Mouse (Mus musculus) erythroid progenitor cell, adult 5-6 weeks (primary cell): Measurements from ENCODE around the gene Pon3. TPM values are rescaled to one million over a fixed set of nuclear protein-coding genes. Genes with fewer than 3 reads are reported as not detected.
A peak's percentile ranks its signal among the peaks of the same experiment; 100 is the strongest.

Experiments used
- ATAC-seq: replicated peaks from 2 replicates; pipeline ENCODE4 v1.8.0; 2016; ENCODE audit warnings: moderate number of reproducible peaks, mild to moderate bottlenecking, moderate TSS enrichment, inconsistent platforms; ENCODE audit not compliant: poor library complexity, low FRiP score, severe bottlenecking
- total RNA-seq, 2 experiments: library from RNA; stranded (forward) in 1 of 2; stranded (reverse) in 1 of 2; fragments of 150-400 nt in 1 of 2; fragments of 186-747, 209-891 nt in 1 of 2; gene quantifications; 2 replicates each; pipeline versions ENCODE4 v1.2.3 to v1.2.4; 2015 to 2017; ENCODE audit warnings: low replicate concordance in 2 of 2

The Pon3 gene
- 16.3 and 28.8 TPM in 2 replicates for total RNA-seq (2015; ENCODE audit: low replicate concordance)
- total RNA-seq (2017; ENCODE audit: low replicate concordance), result 3.5 and 11.7 TPM in 2 replicates

DNA sequence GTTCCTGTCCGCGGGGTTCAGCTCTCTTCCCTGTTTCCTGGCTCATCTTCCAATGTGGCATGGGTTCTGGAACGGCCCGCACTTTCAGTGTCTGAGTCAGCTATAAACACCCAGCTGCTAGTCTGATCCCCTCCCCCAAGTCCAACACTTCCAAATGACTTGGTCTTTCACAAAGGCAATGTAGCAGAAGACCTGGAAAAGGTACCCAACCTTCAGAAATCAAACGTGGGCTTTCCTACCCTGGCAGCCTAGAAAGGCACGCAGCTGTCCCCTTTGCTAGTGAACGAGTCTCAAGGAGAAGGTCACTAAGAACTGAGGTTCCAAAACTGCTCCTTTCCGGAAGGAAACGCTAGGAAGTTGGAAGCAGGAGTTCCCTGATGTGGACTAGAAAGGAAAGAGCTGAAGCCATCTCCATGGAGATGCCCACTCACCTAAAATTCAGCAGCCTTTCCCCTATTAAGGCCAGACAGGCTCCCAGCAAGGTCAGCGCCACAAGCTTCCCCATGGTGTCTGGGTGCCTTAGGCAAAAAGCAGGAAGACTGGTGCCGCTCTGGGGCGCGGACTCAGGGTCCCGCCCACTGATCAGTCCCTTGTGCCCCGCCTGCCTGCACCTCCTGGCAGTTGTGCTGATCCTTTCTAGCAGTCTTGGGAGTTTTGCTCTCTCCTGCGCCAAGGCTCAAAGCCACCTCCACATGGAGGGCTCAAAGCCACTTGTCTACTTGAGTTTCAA, at the start of gene Pon3:
Gene Pon3 (minus strand): TSS at position 565 of the 730 bp plus-strand sequence.
- peak; percentile 99 for ATAC-seq

GRCm38 (mm10) chr6:5304956-5305355, 48.9 kb upstream of the Pon3 start:
- no peak for ATAC-seq

DNA sequence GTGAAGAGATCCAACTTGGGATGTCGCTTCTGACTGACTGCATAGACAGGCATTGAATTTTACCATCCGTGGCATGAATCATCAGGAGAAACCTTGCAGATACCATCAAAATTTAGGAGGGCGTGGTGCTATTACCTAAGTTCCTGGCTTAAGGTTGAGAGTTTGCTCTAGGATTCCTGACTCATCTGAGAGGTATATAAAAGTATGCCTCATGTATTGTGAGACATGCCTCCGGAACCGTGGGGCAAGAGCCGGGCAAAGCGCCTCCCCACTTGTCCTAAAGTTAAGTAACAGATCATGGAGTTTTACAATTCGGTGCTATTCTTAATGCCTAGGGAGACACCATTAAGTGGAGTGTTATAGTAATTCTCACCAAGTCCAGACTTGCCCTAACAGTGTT, 44.5 kb upstream of the Pon3 start:
- ATAC-seq, result no peak

DNA sequence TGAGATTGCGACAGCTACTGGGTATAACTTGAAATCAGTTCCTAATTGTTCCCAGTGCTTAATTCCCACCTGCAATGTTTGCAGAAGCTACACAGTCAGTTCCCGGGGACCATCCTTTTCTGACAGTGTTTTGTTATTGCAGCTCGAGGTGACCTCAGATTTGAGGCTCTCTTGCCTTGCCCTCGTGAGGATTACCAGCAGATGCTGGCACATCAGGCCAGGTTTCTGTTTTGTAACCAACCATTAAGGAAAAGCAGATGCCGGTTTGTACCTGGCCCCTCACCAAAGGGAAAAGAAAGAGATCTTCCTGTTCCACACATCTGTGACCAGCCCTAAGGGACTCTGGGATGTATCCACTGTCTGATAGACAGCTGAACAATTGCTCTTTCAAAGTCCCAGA, 43.5 kb upstream of the Pon3 start:
- no peak for ATAC-seq

DNA sequence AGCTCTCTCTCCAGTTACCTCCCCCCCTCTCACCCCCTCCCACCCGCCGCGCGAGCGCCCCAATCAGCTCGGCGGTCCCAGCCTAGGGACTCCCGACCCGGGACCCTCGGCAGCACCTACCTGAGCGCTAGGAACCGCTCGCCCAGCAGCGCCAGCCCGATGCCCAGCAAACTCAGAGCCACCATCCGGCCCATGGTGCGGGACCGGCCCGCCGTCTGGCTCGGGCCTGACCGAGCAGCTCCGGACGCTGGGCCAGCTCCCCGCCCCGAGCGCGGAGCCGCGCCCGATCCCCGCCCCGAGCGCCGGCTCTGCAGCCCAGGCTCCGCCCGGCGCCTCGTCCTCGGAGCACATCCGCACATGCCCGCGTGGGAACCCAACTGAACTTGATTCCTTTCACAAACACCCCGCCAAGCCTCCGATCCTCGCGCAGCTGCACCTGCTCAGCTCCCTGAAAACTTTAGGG, 42.0 kb upstream of the Pon3 start, which contains the start of gene Pon2:
Gene Pon2 (minus strand): TSS at position 364 of the 463 bp plus-strand sequence.
- peak; percentile 84 for ATAC-seq

DNA sequence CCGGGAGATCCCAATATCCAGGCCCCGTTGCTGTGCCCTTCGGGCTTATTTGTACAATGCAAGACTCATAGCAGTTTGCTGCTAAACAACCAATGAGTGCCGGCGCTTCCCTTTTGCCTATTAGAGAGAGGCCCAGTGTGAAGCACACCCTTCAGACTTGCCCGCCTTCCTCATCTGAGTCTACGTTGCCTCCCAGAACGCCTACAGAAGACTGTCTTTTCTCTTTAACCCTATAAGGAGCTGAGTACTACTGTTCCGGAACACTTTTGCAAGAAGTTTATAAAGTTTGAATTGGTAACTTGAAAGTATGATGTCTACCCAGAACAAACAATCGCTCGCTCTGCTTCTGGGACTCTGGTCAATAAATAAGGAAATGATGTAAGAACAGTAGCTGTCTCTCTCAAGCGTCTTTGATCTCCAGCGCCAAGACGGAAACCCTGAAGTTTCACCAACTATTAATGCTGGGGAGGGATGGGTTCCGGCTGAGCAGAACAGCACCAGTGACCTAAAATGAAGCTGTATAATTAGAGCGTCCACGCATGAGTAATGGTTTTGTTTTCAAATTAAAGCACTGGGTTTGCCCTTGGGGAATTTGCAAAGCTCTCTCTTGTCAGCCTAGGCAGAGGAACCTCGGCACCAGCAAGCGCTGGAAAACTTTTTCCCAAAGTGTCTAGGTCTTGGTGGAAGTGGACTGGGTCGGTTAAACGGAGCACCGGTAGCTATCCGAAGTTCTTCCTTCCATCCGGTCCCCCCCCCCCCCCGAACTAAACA, 41.4 kb upstream of the Pon3 start:
- ATAC-seq, result peak; percentile 88

GRCm38 (mm10) chr6:5296067-5296466, 40.0 kb upstream of the Pon3 start:
- ATAC-seq, result no peak

DNA sequence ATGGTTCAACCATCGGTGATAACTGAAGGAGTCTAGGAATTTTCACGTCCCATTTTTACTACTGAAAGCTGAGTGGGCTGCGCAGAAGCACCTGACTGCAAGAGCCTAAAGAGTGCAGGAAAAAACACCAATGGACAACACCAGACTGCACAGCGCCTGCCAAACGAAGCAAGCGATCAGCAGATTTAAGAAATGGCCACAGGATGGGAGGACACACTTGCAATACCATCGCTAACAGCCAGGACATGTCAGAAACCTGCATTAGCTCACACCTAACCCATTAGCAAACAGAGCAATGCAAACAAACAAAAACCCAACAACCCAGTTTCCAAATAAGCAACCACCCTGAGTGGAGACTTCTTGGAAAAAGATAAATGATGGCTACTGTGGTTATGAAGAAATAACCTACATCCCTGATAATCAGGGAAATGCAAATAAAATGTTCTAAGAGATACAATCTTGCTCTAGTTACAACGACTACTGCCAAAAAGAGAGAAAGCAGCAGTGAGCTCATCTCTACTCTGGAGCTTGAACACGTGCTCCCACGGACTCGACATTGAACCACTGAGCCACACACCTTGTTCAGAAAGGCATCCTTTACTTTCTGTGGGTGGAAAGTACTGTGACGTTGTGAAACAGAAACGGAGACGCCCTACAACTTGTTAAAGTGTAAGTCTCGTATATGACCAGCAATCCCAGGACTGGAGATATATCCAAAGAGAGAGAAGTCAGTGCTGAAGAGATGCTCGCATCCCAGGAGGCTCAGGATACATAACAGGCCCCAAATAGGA, 38.8 kb upstream of the Pon3 start:
- ATAC-seq, result no peak

GRCm38 (mm10) chr6:5292841-5293240, 36.8 kb upstream of the Pon3 start:
- ATAC-seq, result no peak

- ATAC-seq, result peak; percentile 70
Measured at GRCm38 (mm10) chr6:5291450-5291849, 35.4 kb upstream of the Pon3 start.

- ATAC-seq, result peak; percentile 23
Measured at GRCm38 (mm10) chr6:5287919-5288318, 31.8 kb upstream of the Pon3 start.

GRCm38 (mm10) chr6:5287392-5287791, 31.3 kb upstream of the Pon3 start:
- peak; percentile 80 for ATAC-seq

GRCm38 (mm10) chr6:5282418-5282817, 26.3 kb upstream of the Pon3 start:
- ATAC-seq, result no peak

DNA sequence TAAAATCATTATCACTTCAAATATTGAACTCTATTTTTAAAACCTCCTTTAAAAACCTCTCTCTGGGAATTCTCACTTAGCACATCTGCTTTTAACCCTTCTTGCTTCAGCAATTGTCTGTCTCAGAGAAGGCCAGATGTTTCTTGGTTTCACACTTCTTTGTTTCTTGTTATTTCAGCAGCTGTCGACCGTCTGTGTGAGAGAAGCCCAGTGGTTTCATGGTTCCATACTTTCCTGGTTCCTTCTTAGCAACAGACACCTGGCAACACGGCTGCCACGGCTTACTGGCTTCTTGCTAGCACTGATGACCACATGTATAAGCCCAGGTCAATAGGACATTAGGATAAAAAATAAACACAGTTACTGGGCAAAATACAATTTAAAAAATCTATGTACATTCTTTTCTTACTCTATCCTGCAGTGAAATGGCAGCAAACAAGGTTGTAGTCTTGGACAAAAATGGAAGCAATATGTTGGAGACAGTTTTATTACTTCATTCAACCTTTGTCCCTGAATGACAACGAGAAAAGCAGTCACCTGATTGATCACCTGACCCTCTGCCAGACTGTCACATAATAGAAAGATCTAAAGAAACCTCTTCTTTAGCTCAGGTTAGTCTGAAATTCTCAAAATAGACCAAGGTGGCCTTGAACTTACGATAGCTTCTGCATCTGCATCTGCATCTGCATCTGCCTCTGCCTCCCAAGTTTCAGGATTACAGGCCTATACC, 24.7 kb upstream of the Pon3 start:
- no peak for ATAC-seq

GRCm38 (mm10) chr6:5277972-5278371, 21.9 kb upstream of the Pon3 start:
- ATAC-seq, result no peak

GRCm38 (mm10) chr6:5269641-5270040, 13.6 kb upstream of the Pon3 start:
- no peak for ATAC-seq

DNA sequence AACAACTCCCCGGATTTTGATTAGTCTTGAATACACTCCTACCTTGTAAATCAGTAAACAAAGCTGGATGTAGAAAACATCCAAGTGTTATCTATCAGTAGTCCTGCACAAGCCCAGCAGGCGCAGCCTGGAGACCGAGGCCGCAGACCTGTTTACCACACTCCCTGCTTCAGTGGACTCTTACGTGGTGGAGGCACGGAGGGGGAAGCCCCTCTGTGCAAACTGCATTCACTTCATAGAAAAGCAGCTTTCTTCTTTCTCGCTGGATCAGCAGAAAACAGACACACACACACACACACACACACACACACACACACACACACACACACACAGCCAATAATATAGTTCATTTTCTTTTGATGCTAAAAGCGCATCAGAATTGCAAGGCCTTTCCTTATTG, 8.7 kb upstream of the Pon3 start:
- no peak for ATAC-seq

GRCm38 (mm10) chr6:5263250-5263999, 7.3 kb upstream of the Pon3 start:
- peak; percentile 33; the same call in 1 of the 2 replicates for ATAC-seq
